Mouse (Mus musculus) stomach, embryonic 16.5 days (tissue): Measurements from ENCODE around the gene Wbp1l. TPM values are rescaled to one million over a fixed set of nuclear protein-coding genes. Genes with fewer than 3 reads are reported as not detected.

Experiments used
- ATAC-seq: fragments of 200-750 bp; cut with Nextera tagmentation; 2 replicates; pipeline ENCODE4 v1.8.0; 2017; ENCODE audit warnings: moderate number of reproducible peaks, moderate TSS enrichment; ENCODE audit not compliant: insufficient read depth, low FRiP score
- H3K27ac ChIP-seq: fragments of 300-500 bp; sonication (generic); 2 replicates; pipeline ENCODE4 v1.5.1; 2014; ENCODE audit warnings: low read length
- H3K27me3 ChIP-seq: fragments of 300-500 bp; sonication (generic); 2 replicates; pipeline ENCODE4 v1.6.1; 2014; ENCODE audit warnings: low read length, control low read depth, mixed read lengths; ENCODE audit not compliant: control insufficient read depth, insufficient read depth
- H3K36me3 ChIP-seq: fragments of 300-500 bp; sonication (generic); 2 replicates; pipeline ENCODE4 v1.6.1; 2014; ENCODE audit warnings: low read length; ENCODE audit not compliant: control insufficient read depth, insufficient read depth
- H3K4me1 ChIP-seq: fragments of 300-500 bp; sonication (generic); 2 replicates; pipeline ENCODE4 v1.6.1; 2014; ENCODE audit warnings: low read length, control low read depth, mixed read lengths; ENCODE audit not compliant: control insufficient read depth, insufficient read depth
- H3K4me2 ChIP-seq: fragments of 300-500 bp; sonication (generic); 2 replicates; pipeline ENCODE4 v1.6.1; 2014; ENCODE audit warnings: low read depth, low read length, mixed read lengths
- H3K4me3 ChIP-seq: fragments of 300-500 bp; sonication (generic); replicated peaks from 2 replicates; pipeline ENCODE4 v1.5.1; 2014; ENCODE audit warnings: mild to moderate bottlenecking, low read length
- H3K9ac ChIP-seq: fragments of 300-500 bp; sonication (generic); 2 replicates; pipeline ENCODE4 v1.6.1; 2014; ENCODE audit warnings: low read length
- H3K9me3 ChIP-seq: fragments of 300-500 bp; sonication (generic); replicated peaks from 2 replicates; pipeline ENCODE4 v1.6.1; 2016; ENCODE audit warnings: low read length, control low read depth; ENCODE audit not compliant: control insufficient read depth
- WGBS: fragments of 180-500 bp; shearing (Covaris S2); extraction: QIAGEN DNeasy Blood & Tissue Kit; methylation state at CpG from one replicate; pipeline ENCODE4 v1.1.7; 2014; 5-methylcytosine and 5-hydroxymethylcytosine counted together
- polyA plus RNA-seq: library from polyadenylated mRNA; unstranded; fragments of >200 nt; fragmentation: Nextera tagmentation; extraction: Ambion mirVana; gene quantifications from 2 replicates; pipeline ENCODE4 v1.2.1, GENCODE M21; 2015

The Wbp1l gene
- polyA plus RNA-seq, 1 experiment from 2014 or later = 37.1 TPM

DNA sequence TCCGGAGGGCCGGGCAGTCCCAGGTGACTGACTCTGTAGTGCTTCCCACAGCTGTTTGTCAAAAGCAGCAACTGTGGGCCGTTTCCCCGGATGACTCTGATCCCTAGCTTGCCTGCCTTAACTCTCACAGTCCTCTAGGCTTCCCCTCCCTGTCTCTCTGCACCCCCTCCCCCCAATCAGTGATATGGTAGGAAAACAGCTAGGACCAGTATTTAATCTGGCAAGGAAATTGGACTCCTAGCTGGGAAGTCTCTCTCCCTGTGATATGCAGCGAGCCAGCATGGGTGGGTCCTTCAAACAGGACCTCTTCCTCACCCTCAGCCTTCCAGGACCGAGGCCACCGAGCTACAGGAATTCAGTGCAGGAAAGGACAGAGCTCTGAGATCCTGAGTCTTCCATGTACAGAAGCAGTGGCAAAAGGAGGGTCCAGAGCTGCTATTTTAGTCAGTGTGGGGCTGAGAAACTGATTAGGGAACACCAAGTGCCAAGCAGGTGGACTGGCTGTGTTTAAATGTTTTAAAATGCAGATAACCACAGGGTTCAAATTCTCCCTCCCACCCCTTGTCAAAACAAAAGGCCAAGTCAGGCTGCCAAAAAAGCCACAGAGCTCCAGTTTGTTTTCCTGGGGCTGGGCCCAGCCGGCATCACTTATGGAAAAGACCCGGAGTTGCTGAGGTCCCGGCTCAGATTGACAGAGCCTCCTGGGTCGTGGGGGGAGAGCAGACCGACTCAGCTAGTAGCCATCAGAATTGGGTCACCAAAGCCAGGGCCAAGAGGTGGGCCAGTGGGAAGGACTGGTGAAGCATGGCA is 46.1 kb downstream of the Wbp1l start:
- ATAC-seq = peak; percentile 51; the same call in 1 of the 2 replicates
- no peak overlapping the region for H3K4me2 ChIP-seq

DNA sequence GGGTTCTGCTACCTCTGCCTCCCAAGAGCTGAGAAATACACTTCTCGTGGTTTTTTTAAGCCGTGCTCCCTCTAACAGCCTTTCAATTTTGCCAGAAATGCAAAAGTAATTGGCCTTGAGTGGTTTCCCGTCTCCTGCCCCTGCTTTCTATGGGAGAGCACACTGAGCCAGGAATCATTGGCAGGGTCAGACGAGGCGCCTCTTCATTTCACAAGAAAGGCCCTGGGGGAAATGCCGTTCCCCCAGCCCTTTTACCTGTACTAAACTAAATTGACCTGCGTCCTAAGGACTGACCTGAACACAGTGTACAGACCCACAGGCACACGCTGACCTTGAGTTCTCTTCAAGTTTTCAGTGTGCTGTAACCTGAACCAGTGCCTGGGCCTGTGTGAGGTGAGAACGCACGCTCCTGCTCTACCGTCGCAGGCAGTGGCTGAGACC is 47.2 kb downstream of the Wbp1l start:
- Histone ChIP-seq H3K4me2 (no peak overlapping the region), H3K4me3 (no peak overlapping the region), H3K27ac (peak overlapping the region; percentile 75; the same call in 1 of the 2 replicates), H3K9ac (no peak overlapping the region), H3K4me1 (peaks cover 57% of the 10 kb centered on the region), H3K9me3 (no peaks in the 10 kb centered on the region), H3K27me3 (no peaks in the 10 kb centered on the region), H3K36me3 (peaks cover 10% of the 10 kb centered on the region)
- no peak for ATAC-seq
- 79% methylated on average over 12 of the region's 12 CpGs for WGBS

More for the DNA sequence above, 46.1 kb downstream of the Wbp1l start:
- peaks cover 10% of the 10 kb centered on the region for H3K36me3 ChIP-seq
- WGBS = 26% methylated on average over 12 of the region's 12 CpGs
- peak overlapping the region; percentile 36; the same call in 1 of the 2 replicates for H3K9ac ChIP-seq
- no peaks in the 10 kb centered on the region for H3K9me3 ChIP-seq
- H3K4me1 ChIP-seq = peaks cover 66% of the 10 kb centered on the region
- H3K4me3 ChIP-seq = no peak overlapping the region
- H3K27ac ChIP-seq = peak overlapping the region; percentile 75
- H3K27me3 ChIP-seq = no peaks in the 10 kb centered on the region

DNA sequence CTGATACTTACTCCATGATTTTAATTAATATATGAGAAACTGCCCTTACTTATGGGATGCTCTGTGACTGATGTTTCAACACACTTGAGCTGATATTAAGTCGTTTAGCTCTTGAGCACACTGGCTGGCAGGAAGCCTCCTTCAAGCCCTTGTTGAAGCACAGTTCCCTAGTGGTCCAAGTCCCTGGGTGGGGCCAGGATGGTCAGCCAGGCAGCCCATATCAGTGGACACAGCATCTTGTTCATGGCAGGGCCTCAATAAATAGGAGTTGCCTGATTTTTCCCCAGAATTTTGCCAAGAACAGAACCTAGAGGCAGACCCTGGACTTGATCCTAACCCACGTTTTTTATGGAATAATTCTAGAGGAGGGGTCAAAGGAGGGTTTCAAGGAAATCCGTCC is 48.4 kb downstream of the Wbp1l start:
- Histone ChIP-seq H3K27me3 (no peaks in the 10 kb centered on the region), H3K9ac (no peak overlapping the region), H3K9me3 (no peaks in the 10 kb centered on the region), H3K36me3 (peaks cover 10% of the 10 kb centered on the region), H3K4me1 (peaks cover 45% of the 10 kb centered on the region), H3K4me2 (no peak overlapping the region), H3K4me3 (no peak overlapping the region), H3K27ac (no peak overlapping the region)
- ATAC-seq = no peak
- 62% methylated on average over 3 of the region's 3 CpGs for WGBS

DNA sequence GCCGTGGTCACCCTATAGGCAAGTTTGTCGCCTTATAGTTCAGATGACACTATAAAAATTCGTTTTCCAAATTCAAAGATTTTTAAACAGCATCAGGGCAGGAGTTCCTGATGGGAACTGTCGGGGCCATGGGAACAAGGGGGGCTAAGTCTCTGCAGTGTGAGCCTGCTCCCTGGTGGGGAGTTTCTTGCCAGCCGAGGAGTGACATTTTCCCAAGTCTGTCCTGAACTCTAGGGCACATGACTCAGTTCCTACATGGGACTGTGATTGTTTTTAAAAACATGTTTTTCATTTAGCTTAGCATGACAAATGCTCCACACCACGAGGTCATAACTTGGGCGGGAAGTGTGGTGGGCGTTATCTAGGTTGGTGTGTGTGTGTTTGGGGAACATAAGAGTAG is 49.0 kb downstream of the Wbp1l start:
- no peak overlapping the region for H3K4me3 ChIP-seq
- no peaks in the 10 kb centered on the region for H3K9me3 ChIP-seq
- no peak overlapping the region for H3K4me2 ChIP-seq
- peaks cover 10% of the 10 kb centered on the region for H3K36me3 ChIP-seq
- H3K9ac ChIP-seq = no peak overlapping the region
- H3K4me1 ChIP-seq = peaks cover 39% of the 10 kb centered on the region
- H3K27me3 ChIP-seq = no peaks in the 10 kb centered on the region
- 82% methylated on average over 8 of the region's 8 CpGs for WGBS
- ATAC-seq = no peak
- no peak overlapping the region for H3K27ac ChIP-seq

DNA sequence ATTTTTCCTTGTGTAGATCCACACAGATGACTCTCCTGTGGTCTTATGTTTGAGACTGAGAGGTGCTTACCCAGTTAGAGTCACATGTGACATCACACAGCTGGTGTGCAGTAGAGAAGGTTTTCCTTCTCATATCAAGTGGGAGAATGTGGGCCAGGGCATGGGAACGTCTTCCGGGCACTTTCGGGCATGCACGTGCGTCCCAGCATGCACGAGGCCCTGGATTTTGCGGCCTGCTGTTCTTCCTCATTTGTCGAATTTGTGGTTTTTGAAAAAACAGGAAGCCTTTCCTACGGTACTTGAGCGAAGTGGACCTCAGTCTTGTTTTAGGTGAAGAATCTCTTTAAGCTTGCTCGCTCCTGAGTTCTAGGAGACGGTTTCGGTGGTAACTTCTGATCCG is 49.7 kb downstream of the Wbp1l start:
- Histone ChIP-seq H3K36me3 (peaks cover 12% of the 10 kb centered on the region), H3K4me2 (no peak overlapping the region)

DNA sequence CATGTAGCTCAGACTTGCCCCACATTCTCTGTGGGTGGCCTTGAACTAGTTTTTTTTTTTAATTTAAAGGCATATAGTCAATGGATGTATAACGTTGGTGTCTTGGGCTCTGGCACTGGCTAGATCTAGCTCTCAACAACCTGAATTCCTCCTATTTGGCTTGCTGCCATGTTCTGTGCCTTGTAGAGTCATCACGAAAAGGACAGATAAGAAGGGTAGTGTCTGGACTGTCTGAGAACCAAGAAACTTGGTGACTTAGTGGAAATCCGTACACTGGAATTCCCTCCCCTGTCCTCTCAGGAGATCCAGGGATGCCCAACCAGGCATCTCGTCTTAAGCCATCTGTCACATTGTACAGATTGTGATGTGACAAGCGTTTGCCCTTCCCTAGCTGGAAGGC is 54.3 kb downstream of the Wbp1l start:
- Histone ChIP-seq H3K27ac (no peak overlapping the region), H3K9me3 (no peaks in the 10 kb centered on the region), H3K4me2 (no peak overlapping the region), H3K9ac (no peak overlapping the region), H3K4me1 (no peaks in the 10 kb centered on the region), H3K27me3 (no peaks in the 10 kb centered on the region), H3K36me3 (peaks cover 27% of the 10 kb centered on the region), H3K4me3 (no peak overlapping the region)
- 75% methylated on average over 5 of the region's 5 CpGs for WGBS
- ATAC-seq = no peak

More for the DNA sequence above, 49.7 kb downstream of the Wbp1l start:
- no peaks in the 10 kb centered on the region for H3K9me3 ChIP-seq
- peaks cover 32% of the 10 kb centered on the region for H3K4me1 ChIP-seq
- no peak overlapping the region for H3K9ac ChIP-seq
- H3K27ac ChIP-seq = no peak overlapping the region
- 81% methylated on average over 14 of the region's 14 CpGs for WGBS
- ATAC-seq = no peak
- no peaks in the 10 kb centered on the region for H3K27me3 ChIP-seq
- no peak overlapping the region for H3K4me3 ChIP-seq

DNA sequence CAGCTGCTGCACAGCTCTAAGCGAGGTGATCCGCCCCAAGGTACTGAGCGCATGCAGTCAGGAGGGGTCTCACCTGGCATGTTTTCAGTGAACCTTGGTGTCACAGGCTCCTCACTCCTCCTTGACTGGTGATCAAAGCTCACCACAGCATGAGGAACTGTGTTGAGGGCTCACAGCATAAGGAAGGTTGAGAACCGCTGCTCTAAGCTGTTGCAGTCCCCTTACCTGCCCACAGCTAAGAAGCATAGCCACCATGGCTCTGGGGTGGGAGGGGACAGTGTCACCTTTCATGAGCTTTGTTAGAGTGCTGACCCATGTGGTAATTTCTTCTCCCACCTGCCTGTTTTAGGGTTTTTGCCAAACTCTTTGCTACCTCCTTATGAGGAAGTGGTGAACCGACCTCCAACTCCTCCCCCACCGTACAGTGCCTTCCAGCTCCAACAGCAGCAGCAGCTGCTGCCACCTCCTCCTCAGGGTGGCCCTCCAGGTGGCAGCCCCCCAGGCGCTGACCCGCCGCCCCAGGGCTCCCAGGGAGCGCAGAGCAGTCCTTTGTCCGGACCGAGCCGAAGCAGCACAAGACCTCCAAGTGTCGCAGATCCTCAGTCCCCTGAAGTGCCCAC is 54.8 kb downstream of the Wbp1l start:
- no peak overlapping the region for H3K9ac ChIP-seq

DNA sequence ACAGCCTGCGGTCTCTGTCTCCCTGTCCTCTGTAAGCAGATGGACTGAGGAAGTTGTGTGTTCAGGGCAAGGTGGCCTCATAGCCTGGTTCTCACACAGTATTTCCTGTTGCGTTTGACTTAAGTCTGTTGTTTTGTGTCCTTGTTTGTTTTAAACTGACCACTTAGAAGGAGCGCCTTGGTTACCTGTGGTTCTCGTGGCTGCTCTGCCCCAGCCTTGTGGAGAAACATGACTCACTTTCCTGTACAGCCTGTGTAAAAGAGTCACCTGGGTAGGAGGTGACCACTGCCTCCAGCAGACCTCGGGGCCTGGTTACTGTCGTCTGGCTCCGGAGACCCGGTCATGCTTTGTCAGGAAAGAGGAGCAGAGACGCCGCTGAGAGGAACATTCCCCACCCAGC is 56.7 kb downstream of the Wbp1l start:
- H3K36me3 ChIP-seq = peaks cover 27% of the 10 kb centered on the region

More for the DNA sequence above, 54.8 kb downstream of the Wbp1l start:
- no peaks in the 10 kb centered on the region for H3K9me3 ChIP-seq
- H3K4me1 ChIP-seq = no peaks in the 10 kb centered on the region
- H3K27me3 ChIP-seq = no peaks in the 10 kb centered on the region
- H3K4me3 ChIP-seq = no peak overlapping the region
- peaks cover 27% of the 10 kb centered on the region for H3K36me3 ChIP-seq
- 92% methylated on average over 14 of the region's 14 CpGs for WGBS
- H3K4me2 ChIP-seq = no peak overlapping the region
- no peak for ATAC-seq
- no peak overlapping the region for H3K27ac ChIP-seq

DNA sequence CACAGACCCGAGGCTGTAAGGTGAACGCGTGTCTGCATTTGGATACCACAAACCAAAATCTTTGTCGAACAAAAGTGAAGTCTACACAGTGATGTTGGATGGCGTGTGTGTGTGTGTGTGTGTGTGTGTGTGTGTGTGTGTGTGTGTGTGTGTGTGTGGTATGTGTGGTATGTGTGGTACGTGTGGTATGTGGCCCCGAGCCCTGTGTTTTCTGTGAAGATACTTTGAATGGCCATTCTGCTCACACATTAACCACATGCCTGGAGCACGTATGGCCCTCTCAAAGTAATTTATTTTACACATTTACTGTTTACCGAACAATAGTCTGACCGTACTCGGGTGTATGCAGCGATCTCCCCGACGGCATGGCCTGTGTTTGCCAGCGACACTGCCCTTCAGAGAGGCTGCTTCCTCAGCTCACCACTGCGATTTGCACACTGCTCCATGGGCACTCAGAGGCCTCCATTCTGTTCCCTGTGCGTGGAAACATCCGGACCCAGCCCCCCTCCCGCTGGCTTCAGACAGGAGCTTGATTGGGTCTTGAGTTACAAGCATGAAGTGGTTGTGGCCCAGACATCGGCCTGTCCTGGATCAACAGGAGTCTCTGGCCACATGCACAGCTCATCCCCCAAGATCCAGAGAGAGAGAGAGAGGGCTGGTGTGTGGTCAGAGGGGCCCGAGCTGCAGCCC is 57.4 kb downstream of the Wbp1l start:
- Histone ChIP-seq H3K4me2 (no peak overlapping the region), H3K27ac (no peak overlapping the region), H3K9ac (no peak overlapping the region), H3K9me3 (no peaks in the 10 kb centered on the region), H3K4me1 (no peaks in the 10 kb centered on the region), H3K27me3 (no peaks in the 10 kb centered on the region), H3K36me3 (peaks cover 27% of the 10 kb centered on the region), H3K4me3 (no peak overlapping the region)
- 90% methylated on average over 21 of the region's 21 CpGs for WGBS
- ATAC-seq = no peak

More for the DNA sequence above, 56.7 kb downstream of the Wbp1l start:
- Histone ChIP-seq H3K4me2 (no peak overlapping the region), H3K9me3 (no peaks in the 10 kb centered on the region), H3K27me3 (no peaks in the 10 kb centered on the region), H3K4me1 (no peaks in the 10 kb centered on the region), H3K9ac (no peak overlapping the region), H3K27ac (no peak overlapping the region), H3K4me3 (no peak overlapping the region)
- no peak for ATAC-seq
- 86% methylated on average over 10 of the region's 10 CpGs for WGBS
